Mouse (Mus musculus) naive thymus-derived CD4-positive, alpha-beta T cell, adult 2 months (primary cell): ENCODE data around the gene Syt14.

Experiments used
- DNase-seq: peaks from one replicate; pipeline ENCODE4 v3.0.0-alpha.2; 2011; ENCODE audit warnings: low read depth

Gene Syt14

DNA sequence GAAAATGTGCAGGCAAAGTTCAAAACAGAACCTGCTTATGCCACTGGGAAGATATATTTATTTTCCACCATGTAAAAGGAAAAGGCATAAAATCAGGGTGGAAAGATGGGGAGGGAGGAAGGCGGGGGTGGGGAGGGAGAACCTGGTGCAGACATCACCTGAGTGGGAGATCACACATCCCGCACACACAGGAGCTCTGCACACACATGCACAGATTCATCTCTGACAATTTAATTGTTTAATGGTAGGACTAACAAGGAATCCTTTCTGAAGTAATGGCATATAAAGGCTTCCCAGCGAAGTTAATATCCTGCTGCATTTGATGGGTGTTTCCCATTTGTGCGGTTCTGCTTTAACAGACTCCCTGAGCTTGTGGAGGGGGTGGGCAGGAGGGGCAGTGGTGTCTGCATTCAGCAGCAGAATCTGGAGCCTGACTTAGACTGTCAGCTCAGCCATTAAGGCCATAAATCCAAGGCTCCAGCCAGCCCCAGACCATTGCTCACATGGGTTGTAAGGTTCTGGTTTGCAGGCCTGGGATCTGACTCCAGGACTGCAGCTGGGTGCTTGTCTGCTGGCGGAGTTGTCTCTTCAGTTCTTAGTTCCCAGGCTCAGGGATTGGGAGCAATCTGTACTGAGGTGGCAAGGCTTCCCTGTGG, 174.1 kb downstream of the Syt14 start:
- DNase-seq, result no peak

- no peak for DNase-seq
Observed at GRCm38 (mm10) chr1:192860273-192860672, 175.3 kb downstream of the Syt14 start.

DNA sequence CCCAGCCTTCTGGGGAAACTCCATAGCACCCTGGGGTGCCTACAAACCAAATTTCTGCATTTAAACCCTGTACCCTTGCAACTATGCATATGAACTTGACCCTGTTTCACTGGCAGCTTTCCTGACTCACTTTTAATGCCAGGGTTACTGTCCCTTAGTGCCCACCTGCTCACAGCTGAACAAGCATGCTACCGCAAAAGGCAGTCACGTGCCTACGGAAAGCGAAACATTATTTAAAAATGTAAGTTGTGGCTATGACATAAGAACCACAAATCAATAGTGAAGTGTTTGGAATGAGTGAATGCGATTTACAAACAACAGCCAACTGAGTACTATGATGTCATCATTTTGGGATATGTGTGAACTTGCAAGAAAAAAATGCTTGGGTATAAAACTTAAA, 178.0 kb downstream of the Syt14 start:
- DNase-seq, result no peak

- no peak for DNase-seq
Observed at GRCm38 (mm10) chr1:192856931-192857330, 178.6 kb downstream of the Syt14 start.

GRCm38 (mm10) chr1:192856411-192856810, 179.2 kb downstream of the Syt14 start:
- DNase-seq, result no peak

DNA sequence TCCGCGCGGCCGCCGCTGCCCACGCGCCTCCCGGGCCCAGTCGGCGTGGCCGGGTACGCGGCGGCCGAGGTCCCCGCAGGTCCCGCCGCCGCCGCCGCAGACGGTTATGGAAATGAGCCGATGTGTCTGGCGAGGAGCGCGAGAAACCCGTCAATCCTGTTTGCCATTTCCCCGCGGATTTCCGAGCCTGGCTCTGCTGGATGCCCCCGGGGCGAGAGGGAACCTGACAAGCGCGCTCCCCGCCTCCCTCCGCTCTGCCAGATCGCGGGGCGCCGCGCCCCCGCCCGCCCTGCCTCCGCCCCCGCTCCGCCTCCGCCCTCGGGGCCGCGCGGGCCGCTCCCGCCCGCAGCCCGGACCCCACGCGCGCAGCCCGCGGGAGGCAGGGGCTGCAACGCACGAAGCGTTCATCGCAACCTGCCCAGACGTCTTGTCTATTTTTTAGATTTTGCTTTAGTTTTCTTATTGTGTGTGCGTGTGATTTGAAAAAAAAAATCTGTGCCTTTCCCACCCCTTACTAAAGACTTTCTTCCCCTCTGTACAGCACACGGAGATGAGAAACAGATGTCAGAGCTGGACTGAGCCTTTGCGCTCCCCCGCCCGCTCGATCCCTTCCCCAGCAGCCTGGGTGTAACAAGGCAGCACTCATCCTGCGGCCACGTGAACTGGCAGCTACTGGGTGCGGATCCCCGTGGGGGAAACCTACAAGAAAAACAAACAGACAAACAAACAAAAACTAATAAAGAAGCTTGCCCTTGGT, 179.9 kb downstream of the Syt14 start, which contains the start of gene Sertad4:
Sertad4 (minus strand) TSS at position 283 of the 757 bp plus-strand sequence.
- no peak for DNase-seq

GRCm38 (mm10) chr1:192854819-192855271, 180.7 kb downstream of the Syt14 start:
- DNase-seq, result no peak

GRCm38 (mm10) chr1:192853988-192854818, 181.4 kb downstream of the Syt14 start:
- DNase-seq, result no peak

DNA sequence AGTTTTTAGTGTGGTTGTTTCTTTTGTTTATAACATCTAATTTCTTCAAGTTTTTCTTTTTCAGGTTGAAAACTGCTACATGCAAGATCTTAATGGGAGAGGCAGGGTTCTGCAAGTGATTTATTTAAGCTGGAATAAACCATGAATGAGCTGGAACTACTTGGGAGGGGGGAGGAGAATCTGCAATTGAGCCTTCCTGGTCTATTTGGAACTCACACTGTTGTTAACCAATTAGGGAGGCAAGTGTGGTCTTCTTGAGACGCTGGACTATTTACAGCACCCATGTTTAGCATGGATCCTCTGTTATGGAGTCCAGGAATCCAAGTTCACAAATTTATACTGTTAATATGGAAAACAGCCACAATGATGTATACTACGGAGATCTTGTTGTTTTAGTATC, 182.1 kb downstream of the Syt14 start:
- no peak for DNase-seq

GRCm38 (mm10) chr1:192852047-192852446, 183.5 kb downstream of the Syt14 start:
- no peak for DNase-seq

GRCm38 (mm10) chr1:192851640-192852039, 183.9 kb downstream of the Syt14 start:
- DNase-seq, result no peak

- no peak for DNase-seq
Observed at GRCm38 (mm10) chr1:192851126-192851525, 184.4 kb downstream of the Syt14 start.

- DNase-seq, result no peak
Observed at GRCm38 (mm10) chr1:192849616-192850015, 186.0 kb downstream of the Syt14 start.

DNA sequence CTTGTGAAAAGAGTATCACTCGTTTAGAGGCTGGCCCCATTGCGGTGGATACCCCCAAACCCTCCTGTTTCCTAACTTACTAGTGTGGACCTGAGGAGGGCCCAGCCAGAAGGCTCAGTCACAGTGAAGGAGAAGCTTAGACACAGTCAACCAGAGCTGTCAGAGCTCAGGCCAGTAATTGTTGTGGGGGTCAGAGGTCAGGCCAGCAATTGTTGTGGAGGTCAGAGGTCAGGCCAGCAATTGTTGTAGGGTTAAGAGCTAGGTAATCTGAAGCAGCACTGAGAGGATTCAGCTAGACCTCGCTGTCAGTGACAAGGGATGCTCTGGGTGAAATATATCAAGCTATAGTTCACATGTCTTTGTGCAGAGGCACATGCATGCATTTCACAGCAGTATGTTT, 188.3 kb downstream of the Syt14 start:
- DNase-seq, result no peak
